Mouse (Mus musculus) ES-E14 (cell line): ENCODE data around the gene 1700024G13Rik.
"Not testable (repeated sequence)": the region's sequence is repeated elsewhere in the genome, so short reads cannot be mapped to it uniquely, and the experiment has no call there.

Source experiments
- HCFC1 ChIP-seq: IDR thresholded peaks from 2 replicates; pipeline ENCODE4 v1.6.1; 2012; ENCODE audit warnings: low read length, inconsistent platforms, borderline replicate concordance; ENCODE audit not compliant: insufficient read depth
- MAFK ChIP-seq: IDR thresholded peaks from 2 replicates; pipeline ENCODE4 v1.6.1; 2014; ENCODE audit warnings: mild to moderate bottlenecking, low read depth, low read length, inconsistent platforms; ENCODE audit not compliant: insufficient read depth
- ZC3H11A ChIP-seq: IDR thresholded peaks from 2 replicates; pipeline ENCODE4 v1.6.1; 2012; ENCODE audit warnings: low read depth, mild to moderate bottlenecking, inconsistent platforms, low read length, borderline replicate concordance
- ZNF384 ChIP-seq: IDR thresholded peaks from 2 replicates; pipeline ENCODE4 v1.6.1; 2012; ENCODE audit warnings: low read depth, low read length, inconsistent platforms

DNA sequence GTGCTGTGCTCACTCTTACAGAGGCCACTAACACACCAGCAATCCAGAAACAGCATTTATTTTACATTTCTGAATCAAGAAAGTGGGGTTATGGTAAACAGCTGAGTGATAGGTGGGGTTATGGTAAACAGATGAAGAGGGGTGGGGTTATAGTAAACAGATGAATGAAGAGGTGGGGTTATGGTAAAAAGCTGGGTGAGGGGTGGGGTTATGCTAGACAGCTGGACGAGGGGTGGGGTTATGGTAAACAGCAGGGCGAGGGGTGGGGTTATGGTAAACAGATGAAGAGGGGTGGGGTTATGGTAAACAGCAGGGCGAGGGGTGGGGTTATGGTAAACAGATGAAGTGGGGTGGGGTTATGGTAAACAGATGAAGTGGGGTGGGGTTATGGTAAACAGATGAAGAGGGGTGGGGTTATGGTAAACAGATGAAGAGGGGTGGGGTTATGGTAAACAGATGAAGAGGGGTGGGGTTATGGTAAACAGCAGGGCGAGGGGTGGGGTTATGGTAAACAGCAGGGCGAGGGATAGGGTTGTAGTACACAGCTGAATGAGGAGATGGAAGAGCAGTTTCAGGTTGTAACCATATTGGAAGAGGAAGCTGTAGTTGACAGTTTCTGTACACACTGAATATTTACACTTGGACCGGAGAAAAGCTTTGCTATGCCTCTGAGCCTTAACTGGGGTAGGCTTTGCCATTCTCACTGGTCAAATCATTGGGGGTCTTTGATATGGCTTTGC, 36.8 kb downstream of the 1700024G13Rik start:
- not testable (repeated sequence) for TF ChIP-seq ZNF384, HCFC1, MAFK, ZC3H11A
